Mouse (Mus musculus): ENCODE data around the gene Cdc45.

Gene Cdc45

DNA sequence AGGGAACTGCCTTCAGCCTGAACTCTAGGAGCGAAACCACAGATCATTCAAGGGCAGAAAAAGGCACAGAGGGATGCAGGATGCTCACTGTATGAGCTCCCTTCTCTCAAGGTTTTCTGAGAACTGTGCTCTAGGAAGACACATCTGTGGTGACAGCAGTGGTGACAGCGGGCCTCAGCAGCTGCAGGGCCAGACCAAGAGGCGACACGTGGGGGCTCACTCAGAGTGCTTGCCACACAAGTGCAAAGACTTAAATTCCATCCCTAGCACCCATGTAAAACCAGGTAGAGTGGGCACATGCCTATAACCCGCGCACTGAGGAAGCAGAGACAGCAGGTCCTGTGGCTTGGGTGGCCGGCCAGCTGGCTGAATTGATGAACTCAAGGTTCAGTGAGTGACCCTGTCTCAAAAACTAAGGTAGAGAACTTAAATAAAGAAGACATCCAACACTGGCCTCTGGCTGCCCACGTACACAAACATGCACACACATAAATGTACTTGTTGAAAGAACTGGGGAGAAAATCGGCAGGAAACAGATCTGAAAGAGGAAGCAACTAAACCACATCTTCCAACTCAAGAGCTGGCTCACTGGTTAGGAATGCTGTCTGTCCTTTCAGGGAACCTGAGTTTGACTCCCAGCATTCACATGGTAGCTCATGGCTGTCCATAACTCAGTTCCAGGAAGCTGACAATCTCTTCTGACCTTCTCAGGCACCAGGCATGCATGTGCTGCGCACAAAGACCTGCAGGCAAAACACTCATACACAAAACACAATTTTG, 23.0 kb downstream of the Cdc45 start:
- DNase-seq (ENCODE audit: low spot score), result no peak

DNA sequence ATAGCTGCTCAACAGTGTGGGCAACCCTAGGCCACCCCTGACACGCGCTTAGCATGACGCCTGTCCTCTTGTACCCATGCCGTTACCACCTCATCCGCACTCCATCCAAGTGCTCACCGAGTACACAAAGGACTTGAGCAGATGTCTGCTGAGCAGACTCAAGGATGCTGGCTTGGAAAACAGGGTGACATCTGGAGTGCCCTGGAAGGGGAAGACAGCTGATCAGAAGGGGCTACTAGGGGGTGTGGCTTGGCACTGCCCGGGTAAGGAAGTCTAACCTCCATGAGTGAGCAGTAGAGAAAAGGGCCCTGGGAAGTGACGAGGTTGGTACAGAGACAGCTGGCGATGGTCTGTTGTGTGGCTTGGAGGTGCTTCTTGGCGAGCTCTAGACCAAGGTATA, 25.1 kb downstream of the Cdc45 start:
- no peak for DNase-seq (ENCODE audit: low spot score)

DNA sequence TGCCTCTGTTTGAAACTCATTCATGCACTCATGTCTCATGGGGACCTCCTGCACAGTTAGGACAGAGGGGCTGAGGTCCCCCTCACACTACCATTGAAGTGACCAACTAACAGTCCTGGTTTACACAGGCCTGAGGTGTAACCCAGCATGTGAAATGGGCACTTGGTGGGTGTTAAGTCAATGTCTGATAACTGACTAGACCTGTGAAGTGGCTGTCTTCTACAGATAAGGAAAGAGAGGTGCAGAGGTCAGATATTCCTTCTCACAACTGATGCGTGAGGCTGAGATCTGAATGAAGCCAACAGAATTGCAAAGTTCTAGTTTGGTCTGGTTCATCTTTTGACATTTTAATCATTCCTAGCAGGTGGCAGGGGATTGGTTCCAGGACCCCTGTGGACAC, 26.3 kb downstream of the Cdc45 start:
- no peak for DNase-seq (ENCODE audit: low spot score)

DNA sequence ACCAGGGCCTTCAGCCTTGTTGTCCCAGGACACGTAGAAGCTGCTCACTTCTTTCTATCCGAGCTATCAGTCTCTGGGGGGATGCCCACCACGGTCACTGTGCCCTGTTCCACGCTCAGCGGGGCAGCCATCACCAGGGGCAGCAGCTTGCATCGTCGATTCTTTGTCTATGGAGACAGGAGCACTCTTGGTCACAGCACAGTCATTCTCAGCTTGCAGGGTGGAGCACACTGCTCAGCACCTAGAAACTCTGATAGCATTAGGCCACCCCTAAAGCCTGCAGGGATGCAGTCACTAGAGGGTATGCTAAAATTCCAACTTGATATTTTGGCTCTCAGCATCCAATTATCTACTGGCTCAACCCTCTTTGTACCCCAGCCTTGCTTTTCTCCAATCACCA, 26.8 kb downstream of the Cdc45 start:
- DNase-seq (ENCODE audit: low spot score), result no peak

DNA sequence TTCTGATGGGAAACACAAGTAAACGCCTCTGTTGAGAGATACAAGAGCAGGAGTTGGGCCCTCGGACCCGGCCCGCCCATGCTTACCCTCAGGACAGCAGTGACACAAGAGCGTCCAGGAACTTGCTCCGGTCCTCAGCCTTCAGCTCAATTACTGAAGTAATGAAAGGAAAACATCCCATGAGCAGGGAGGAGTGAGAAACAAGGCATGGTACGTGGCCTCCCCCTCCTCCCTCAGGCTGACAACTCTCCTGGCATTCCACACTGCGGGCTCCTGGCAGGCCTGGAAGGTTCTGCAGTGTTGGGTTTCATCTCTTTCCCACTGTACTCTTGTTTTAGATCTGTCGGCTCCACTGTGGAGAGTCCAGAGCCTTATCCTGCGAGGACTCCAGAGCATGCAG, 30.0 kb downstream of the Cdc45 start:
- no peak for DNase-seq (ENCODE audit: low spot score)

DNA sequence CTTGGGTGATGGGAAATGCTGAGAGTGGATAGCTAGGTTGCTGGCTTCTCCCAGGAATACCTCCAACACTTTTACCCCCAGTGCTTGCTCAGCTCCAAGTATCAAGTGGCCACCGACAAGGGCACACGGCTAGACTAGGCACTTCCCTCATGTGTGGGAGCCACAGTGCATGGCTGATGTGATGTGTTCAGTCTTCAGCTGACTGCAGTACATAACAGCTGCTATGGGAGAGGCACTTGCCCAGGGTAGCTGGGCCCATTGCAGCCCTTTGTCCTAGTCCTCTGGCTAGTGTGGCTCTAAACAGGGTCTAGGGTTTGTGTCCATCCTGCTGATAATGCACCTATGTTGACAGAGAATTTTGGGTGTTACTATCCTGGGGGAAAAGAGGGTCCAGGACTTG, 33.3 kb downstream of the Cdc45 start:
- no peak for DNase-seq (ENCODE audit: low spot score)

DNA sequence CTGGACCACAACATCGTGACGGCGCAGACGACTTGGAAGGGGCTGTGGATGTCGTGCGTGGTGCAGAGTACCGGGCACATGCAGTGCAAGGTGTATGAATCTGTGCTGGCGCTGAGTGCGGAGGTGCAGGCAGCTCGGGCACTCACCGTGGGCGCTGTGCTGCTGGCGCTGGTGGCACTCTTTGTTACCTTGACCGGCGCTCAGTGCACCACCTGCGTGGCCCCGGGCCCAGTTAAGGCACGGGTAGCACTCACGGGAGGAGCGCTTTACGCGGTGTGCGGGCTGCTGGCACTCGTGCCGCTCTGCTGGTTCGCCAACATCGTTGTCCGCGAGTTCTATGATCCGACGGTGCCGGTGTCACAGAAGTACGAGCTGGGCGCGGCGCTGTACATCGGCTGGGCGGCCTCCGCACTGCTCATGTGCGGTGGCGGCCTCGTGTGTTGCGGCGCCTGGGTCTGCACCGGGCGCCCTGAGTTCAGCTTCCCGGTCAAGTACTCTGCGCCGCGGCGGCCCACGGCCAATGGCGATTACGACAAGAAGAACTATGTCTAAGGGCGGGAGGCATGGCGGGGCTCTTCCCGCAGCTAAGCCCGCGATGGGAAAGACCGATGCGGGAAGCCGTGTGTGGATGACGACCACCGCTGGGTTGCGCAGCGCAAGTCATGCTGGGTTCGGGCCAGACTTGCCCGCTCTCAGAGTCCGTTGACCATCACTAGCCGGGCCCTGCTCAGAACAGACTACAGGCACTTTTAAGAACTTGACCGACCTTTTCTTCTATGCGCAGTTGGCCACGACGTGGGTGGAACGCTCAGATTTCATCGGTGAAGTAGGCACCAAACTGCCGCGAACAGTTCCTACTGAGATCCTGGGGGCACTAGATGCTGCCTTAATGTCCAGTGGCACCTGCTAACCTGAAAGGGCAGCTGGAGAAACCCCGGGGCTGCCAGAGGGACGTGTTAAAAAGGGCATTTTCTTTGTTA, 34.4 kb downstream of the Cdc45 start:
- DNase-seq (ENCODE audit: low spot score), result no peak

DNA sequence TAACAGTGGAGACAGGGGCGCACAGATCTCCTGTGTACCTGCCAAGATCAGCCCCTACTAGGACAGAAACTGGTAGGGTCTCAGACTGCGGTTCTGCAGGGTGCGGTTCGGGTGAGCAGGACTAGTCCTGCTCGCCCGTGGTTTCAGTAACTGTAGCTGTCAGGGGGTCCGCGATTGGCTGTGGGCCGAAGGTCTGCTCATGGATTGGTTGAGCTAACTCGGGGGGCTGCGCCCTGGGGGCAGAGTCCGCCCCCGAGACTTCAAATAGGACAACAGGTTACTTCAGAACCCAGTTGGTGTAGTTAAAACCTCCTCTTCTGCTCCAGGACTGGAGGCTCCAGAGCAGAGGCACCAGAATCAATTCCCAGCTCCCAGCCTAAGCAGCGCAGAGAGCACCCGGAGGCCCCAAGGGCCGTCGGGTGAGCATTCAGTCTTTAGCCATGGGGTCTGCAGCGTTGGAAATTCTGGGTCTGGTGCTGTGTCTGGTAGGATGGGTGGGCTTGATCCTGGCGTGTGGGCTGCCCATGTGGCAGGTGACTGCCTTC, 35.2 kb downstream of the Cdc45 start, which contains the start of gene Cldn5:
Cldn5 (plus strand) TSS at position 292 of the 545 bp plus-strand sequence.
- DNase-seq (ENCODE audit: low spot score), result no peak

DNA sequence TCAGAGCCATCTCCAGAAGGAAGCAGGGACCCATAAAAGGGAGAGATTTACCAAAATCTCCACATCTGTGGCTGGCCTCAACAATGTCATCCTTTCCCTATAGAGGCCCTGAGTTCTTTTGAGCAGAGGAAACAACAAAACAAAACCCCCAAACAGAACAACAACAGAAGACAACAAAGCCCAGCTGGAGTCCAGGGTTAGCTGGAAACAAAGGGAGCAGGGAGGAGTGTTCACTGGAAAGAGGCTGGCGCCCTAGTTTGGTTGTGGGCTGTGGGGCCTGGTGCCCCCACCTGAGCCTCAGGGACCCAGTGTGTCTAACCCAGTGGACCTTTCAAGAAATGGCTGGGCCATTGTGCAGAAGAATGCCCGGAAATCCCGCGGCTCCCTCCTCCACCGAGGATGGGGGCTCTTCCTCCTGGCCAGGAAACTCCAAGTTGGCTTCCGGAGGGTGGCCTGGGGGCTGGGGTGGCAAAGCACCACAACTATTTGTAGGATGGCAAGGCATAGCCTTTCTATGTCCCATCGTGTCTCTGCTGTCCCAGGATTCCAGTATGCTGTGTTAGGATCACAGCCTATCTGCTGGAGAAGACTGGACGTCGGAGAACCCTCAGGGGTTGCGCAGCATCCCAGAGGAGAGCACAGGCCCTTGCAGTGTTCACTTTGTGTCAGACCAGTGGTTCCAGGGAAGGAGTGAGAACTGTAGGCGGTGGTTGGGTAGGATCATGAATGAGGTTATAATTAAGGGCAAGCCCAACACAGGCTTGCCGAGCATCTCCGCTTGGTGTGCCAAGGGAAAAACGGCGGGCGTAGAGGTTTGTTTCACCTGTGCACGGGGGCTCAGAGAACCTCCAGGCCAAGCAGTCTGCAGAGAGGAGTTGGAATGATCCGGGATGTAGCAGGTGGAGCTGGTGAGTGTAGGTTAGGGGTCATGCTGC, 35.9 kb downstream of the Cdc45 start:
- DNase-seq (ENCODE audit: low spot score), result no peak

DNA sequence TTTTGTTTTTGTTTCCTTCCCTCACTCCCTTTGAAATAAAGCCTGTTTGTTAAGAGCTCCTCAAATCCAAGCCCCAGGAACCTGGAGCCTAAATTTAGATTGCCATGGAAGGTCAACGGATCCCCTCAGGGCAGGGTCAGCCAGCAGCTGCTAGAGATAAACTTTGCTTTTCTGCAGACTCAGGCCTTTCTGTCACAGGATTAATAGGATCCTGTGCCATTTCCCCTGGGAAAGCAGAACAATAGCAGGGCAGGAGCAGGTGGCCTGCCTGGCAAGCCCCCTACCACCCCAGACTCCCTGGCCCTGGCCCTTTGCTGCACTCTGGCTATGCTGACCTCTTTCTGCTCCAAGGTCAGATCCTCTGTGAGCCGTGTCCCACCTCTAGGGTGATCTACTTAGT, 37.9 kb downstream of the Cdc45 start:
- DNase-seq (ENCODE audit: low spot score), result no peak

DNA sequence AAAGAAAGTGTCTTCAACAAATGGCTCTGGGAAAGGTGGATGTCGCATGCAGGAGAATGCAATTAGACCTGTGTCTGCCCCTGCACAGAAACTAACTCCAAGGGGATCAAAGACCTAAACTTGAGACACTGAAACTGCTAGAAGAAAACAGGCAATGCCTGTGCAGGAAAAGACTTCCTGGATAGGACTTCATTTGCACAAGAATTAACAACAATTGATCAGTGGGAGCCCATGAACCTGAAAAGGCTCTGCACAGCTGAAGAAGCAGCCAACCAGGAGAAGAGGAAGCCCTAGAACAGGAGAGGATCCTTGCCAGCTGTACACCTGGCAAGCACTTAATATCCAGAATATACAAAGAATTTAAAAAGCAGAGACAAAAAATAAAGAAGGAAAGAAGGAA, 42.3 kb downstream of the Cdc45 start:
- DNase-seq (ENCODE audit: low spot score), result no peak

DNA sequence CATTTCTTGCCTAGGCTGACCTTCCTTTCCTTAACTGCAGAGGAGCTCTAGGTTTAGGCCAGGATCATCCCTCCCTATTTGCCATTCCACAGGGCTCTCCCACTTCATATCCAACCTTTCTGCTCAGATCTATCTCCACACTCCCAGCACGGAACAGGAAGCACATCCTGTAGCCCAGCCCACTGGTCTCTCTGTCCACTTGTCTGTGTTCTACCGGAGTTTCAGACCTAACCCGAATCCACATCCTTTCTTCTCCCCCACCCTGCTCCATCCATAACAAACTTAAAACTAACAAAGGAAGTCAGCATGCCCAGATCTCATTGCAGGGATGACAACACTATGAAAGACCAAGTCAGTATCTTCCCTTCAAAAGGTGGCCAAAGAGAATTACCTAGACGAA, 45.4 kb downstream of the Cdc45 start:
- no peak for DNase-seq (ENCODE audit: low spot score)

DNA sequence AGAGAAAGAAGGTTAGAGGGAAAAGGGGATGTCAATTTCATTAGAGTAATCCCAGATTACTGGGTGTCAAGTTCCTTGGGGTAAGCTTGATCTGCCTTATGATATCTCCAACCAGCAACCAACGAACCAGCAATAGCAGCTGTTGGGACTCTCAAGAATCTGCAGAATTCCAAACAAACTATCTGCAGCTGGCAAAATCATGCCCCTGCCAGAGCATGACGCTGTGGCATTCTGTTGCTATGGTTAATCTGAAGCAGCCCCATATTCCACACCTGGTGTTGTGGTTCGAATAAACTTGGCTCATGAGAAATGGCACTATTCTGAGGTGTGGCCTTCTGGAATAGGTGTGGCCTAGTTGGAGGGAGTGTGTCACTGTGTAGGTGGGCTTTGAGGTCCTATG, 48.8 kb downstream of the Cdc45 start:
- no peak for DNase-seq (ENCODE audit: low spot score)

DNA sequence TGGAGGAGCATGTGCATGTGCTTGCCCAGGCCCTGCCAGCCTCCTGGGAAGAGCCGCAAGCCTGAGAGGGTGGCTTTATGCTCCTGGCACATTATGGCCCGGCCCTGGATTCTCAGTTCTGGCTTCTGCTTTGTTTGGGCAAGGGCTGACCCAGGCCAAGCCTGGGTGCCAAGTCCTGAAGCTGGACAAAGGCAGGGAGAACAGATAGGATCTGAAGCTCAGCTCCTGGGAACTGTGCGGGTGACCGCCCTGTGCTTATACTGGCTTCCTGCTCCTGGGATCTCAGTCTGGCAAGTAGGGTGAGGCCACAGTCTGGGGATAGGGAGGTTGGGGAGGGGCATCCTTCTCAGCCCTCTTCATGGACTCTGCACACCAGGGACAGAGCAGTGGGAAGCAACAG, 50.1 kb downstream of the Cdc45 start:
- DNase-seq (ENCODE audit: low spot score), result no peak

DNA sequence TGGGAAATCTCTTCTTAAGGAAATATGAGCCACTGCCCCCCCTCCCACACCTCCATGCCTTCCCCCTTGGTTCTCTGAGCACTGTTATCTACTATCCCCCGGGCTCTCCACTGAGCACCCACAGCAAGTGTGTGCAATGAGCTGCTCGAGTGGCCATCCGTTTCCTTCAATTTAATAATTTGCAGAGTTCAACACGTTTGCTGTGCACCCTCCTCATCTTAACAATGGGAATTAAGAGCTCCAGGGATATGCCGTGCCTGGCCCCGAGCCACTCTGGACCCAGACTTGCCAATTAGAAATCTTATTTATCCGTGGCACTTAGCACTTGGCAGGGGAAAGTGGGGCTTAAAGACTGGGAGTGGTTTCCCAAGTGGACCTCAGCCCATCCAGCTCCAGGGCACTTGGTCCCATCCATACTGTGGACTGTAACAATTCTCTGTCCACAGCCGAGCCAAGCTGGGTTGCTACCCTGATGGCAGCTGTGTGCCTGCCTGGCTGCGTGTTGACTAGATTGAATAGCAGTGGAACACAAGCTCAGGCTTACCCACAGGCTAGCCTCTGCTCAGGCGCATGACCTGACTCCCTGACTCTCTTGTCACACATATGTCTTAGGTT, 59.8 kb downstream of the Cdc45 start:
- no peak for DNase-seq (ENCODE audit: low spot score)

DNA sequence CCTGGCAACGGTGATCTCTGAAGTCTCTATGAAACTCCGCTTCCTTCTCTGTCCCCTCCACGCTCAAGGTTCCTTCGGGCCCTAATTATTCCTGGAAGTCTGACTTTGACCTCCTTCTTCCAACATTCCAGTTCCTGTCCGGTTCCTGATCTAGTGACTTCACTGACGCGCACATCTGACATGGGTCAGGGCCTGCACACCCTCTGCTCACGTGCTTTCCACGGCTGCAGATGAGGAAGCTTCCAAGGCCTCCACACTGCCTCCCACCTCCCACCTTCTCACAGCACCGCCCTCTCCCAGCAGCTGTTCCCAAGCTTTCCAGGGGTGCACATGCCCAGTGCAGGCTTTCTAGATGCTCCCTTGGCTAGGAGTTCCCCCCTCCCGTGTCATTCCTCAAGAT, 60.7 kb downstream of the Cdc45 start:
- no peak for DNase-seq (ENCODE audit: low spot score)

DNA sequence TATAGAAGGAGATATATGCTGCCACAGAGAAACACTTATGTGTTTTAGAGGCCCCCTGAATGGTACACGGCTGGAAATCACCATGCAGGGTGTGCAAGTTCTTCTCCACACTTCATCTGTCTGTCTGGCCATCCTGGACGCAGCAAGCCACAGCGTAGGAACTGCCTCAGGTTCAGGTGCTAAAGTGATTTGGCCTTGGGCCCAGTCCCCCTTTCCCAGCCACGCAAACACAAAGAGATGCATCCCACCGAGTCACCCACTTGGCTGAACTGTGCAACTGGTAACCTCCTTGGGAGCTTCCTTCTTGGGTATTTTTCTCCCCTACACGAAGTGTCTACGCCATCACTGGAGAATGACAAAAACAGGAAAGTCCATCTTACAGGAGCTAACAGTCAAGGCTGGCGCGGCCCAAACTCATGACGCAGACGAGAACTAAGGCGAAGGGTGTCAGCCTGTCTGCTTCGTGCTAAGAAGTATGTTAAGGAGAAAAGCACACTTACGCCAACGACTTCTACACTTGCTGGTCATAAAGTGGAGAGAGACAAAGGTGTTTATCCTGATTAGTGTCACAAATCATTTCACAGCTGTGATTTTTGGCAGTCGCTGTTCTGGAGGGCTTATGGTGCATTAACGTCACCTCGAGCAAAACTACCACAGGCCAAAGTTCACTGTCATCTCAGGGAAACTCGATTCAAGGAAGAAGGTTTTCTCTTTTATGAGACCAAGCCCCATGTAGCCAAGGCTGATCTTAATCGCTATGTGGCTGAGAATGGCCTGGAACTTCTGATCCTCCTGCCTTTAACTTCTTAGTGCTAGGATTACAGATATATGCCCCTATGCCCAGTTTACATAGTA, 65.3 kb downstream of the Cdc45 start:
- DNase-seq (ENCODE audit: low spot score), result no peak

DNA sequence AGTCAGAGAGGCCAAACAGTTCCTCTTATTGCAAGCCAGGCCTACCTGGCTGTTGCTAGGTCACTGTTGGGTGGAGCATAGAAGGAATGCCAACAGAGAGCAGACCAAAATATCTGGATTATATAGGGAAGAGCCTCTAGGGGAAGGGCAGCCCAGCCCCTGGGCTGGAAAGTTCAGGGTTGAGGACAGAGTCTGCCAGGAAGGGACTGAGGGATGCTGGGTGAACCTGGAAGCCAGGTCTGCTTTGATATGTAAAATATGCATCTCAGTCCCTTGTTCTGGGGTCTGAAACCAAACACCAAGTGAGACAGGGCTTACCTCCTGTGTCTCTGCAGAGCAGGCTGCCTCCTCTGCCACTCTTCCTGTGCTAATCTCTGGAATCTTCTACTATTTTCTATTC, 73.5 kb downstream of the Cdc45 start:
- no peak for DNase-seq (ENCODE audit: low spot score)

DNA sequence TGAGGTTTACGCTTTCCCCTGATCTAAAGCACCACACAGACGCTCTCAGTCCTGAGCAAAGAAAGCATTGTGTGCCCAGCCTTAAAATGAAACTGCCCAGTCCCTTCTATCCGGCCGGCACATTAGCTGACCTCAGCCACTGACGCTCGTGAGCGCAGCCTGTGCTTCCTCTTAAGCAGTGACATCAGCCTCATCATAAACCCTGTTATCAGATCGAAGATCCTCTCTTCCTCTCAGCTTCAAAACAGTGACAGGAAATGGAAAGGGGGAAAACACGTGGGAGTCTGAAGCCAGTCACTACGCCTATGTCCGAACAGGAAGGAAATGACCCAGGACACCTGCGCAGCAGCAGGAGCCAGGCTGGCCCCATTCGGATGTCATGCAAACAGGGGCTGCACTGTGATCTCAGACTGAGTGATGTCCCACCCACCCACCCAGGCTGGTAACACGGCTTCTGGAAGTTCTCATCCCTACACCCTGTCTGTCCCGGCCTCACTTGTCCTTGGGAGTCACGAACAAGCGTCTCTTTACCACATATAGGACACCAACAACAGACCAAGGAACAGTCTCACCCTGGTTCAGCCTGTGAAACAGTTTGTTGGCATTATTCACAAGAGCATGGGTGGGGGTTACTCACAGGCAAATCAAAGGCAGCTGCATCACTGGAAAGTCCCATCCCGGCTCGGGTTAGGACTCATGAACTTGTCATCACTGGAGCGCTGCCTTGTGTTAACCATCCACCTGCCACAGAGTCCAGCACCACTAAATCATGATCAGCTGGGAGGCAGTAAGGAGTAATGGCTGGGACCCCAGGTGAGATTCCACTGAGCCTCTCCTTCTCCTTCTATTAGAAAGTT, 78.5 kb downstream of the Cdc45 start:
- no peak for DNase-seq (ENCODE audit: low spot score)
